Mouse (Mus musculus) left cerebral cortex, postnatal 14 days (tissue): ENCODE results near the gene Slc30a4. TPM values are rescaled to one million over a fixed set of nuclear protein-coding genes. Genes with fewer than 3 reads are reported as not detected.

Source experiments
- DNase-seq, 2 experiments: peaks; one replicate each; pipeline ENCODE4 v3.0.0; 2021 to 2022; ENCODE audit warnings: low spot score in 2 of 2, mixed read lengths in 1 of 2
- intact Hi-C: fragments of 180-260 bp; cut with DNase I; formaldehyde crosslinking; loops from one replicate; pipeline ENCODE4 v1.15.1; 2025
- total RNA-seq, 2 experiments: library from RNA; stranded (reverse); gene quantifications; 2 replicates each; pipeline ENCODE4 v1.2.3; 2021

Gene Slc30a4
- total RNA-seq, 2 experiments from 2014 or later = 38.0 to 40.9 TPM

GRCm38 (mm10) chr2:122683641-122684040, 18.8 kb downstream of the Slc30a4 start:
- intact Hi-C loops = no loop called here
- no peak for DNase-seq

- no peak for DNase-seq
- intact Hi-C loops = no loop called here
Measured at GRCm38 (mm10) chr2:122682520-122682919, 19.9 kb downstream of the Slc30a4 start.

GRCm38 (mm10) chr2:122681379-122682137, 20.9 kb downstream of the Slc30a4 start:
- DNase-seq = no peak
- intact Hi-C loops = no loop called here

- no peak for DNase-seq
- intact Hi-C loops = no loop called here
Measured at GRCm38 (mm10) chr2:122675126-122675525, 27.3 kb downstream of the Slc30a4 start.

GRCm38 (mm10) chr2:122672841-122673240, 29.6 kb downstream of the Slc30a4 start:
- no peak for DNase-seq
- intact Hi-C loops = no loop called here

- intact Hi-C loops = no loop called here
- no peak for DNase-seq
Measured at GRCm38 (mm10) chr2:122671714-122672113, 30.7 kb downstream of the Slc30a4 start.

- intact Hi-C loops = no loop called here
- DNase-seq = peak; percentile 48 to 56
Measured at GRCm38 (mm10) chr2:122667856-122668255, 34.6 kb downstream of the Slc30a4 start.

- intact Hi-C loops = loop anchor here (1.0 kb wide), 1 partner anchor 29 kb away; no protein-coding TSS in a partner anchor
- peak in 1 of 2 experiments; percentile 25 for DNase-seq
Measured at GRCm38 (mm10) chr2:122665973-122666875, 36.2 kb downstream of the Slc30a4 start.

- intact Hi-C loops = no loop called here
- no peak for DNase-seq
Measured at GRCm38 (mm10) chr2:122665253-122665972, 37.0 kb downstream of the Slc30a4 start.

GRCm38 (mm10) chr2:122659825-122660224, 42.6 kb downstream of the Slc30a4 start:
- intact Hi-C loops = no loop called here

GRCm38 (mm10) chr2:122657707-122658524, 44.5 kb downstream of the Slc30a4 start:
- no peak for DNase-seq
- intact Hi-C loops = no loop called here

More at GRCm38 (mm10) chr2:122659825-122660224, 42.6 kb downstream of the Slc30a4 start:
- no peak for DNase-seq

- intact Hi-C loops = no loop called here
- DNase-seq = no peak
Measured at GRCm38 (mm10) chr2:122656767-122657166, 45.7 kb downstream of the Slc30a4 start.

GRCm38 (mm10) chr2:122656052-122656451, 46.4 kb downstream of the Slc30a4 start:
- DNase-seq = no peak
- intact Hi-C loops = no loop called here

GRCm38 (mm10) chr2:122652096-122653084, 50.1 kb downstream of the Slc30a4 start:
- intact Hi-C loops = no loop called here
- no peak for DNase-seq

- DNase-seq = no peak
- intact Hi-C loops = loop anchor here (10.0 kb wide), 1 partner anchor 116 kb away; no protein-coding TSS in a partner anchor
Measured at GRCm38 (mm10) chr2:122638673-122639072, 63.8 kb downstream of the Slc30a4 start.

- intact Hi-C loops = loop anchor here (10.0 kb wide), 1 partner anchor 117 kb away; no protein-coding TSS in a partner anchor
- DNase-seq = no peak
Measured at GRCm38 (mm10) chr2:122638029-122638428, 64.4 kb downstream of the Slc30a4 start.

- peak; percentile 36 to 66 for DNase-seq
- intact Hi-C loops = loop anchor here (1.0 to 10.0 kb wide), 2 partner anchors 29 to 117 kb away; no protein-coding TSS in a partner anchor
Measured at GRCm38 (mm10) chr2:122637526-122637997, 64.9 kb downstream of the Slc30a4 start.
